Mouse (Mus musculus) spleen, postnatal 10 days (tissue): ENCODE measurements around the gene Wapl.

Experiments used
- DNase-seq, 2 experiments: peaks; one replicate each; pipeline ENCODE4 v3.0.0; 2021 to 2022; ENCODE audit warnings: low spot score in 2 of 2

Gene Wapl

GRCm38 (mm10) chr14:34773681-34774080, 100.0 kb downstream of the Wapl start:
- no peak for DNase-seq

GRCm38 (mm10) chr14:34774231-34774630, 100.5 kb downstream of the Wapl start:
- DNase-seq = no peak

- DNase-seq = no peak
These were observed 103.1 kb downstream of the Wapl start for GRCm38 (mm10) chr14:34776719-34777385.

- DNase-seq = peak in 1 of 2 experiments; percentile 39
These were observed 104.1 kb downstream of the Wapl start for GRCm38 (mm10) chr14:34777810-34778209.

- DNase-seq = no peak
These were observed 105.0 kb downstream of the Wapl start for GRCm38 (mm10) chr14:34778760-34779159.

GRCm38 (mm10) chr14:34793406-34794037, 119.8 kb downstream of the Wapl start:
- DNase-seq = no peak
